In genomic region chr4:130360238-130360590, GRCm38 (mm10) we compare ENCODE assay signal across 8 mouse cellular contexts. TPM values are rescaled to one million over a fixed set of nuclear protein-coding genes. Genes with fewer than 3 reads are reported as not detected.
DNase-seq lines count a peak whose midpoint lies in the region; ATAC-seq and TF ChIP-seq lines count a peak whose summit lies in the region.

No protein-coding gene starts in this region.

- H3K4me1 ChIP-seq in kidney, embryonic 16.5 days (ENCODE audit: insufficient read depth, low read length) = peaks cover 20% of the 10 kb centered on the region
- H3K4me1 ChIP-seq in bone marrow macrophage, adult 2 months (ENCODE audit: control insufficient read depth, insufficient read depth, low read length) = peaks cover 17% of the 10 kb centered on the region
- peaks cover 30% of the 10 kb centered on the region for H3K4me1 ChIP-seq in hindbrain, embryonic 13.5 days (replicated peaks)
- peaks cover 17% of the 10 kb centered on the region for H3K4me1 ChIP-seq in midbrain, embryonic 14.5 days (ENCODE audit: control insufficient read depth, insufficient read depth, low read length)

- DNase-seq in kidney, adult 9 months = no peak
- no peak for DNase-seq in midbrain, embryonic 14.5 days
- no peak for DNase-seq in left cerebral cortex, adult 9 months (ENCODE audit: low spot score in 2 of 2)
- DNase-seq in thymus, postnatal 25 days = no peak
- DNase-seq in urinary bladder, postnatal 4 days (ENCODE audit: low spot score in 2 of 2) = no peak

- H3K9me3 ChIP-seq in kidney, embryonic 16.5 days (ENCODE audit: low read length) = no peaks in the 10 kb centered on the region
- no peaks in the 10 kb centered on the region for H3K9me3 ChIP-seq in hindbrain, embryonic 13.5 days
- no peaks in the 10 kb centered on the region for H3K9me3 ChIP-seq in midbrain, embryonic 14.5 days (ENCODE audit: control insufficient read depth, low read length)

- ATAC-seq in kidney, embryonic 16.5 days (ENCODE audit: low FRiP score, low TSS enrichment) = no peak
- no peak for ATAC-seq in hindbrain, embryonic 13.5 days (ENCODE audit: low FRiP score)
- no peak for ATAC-seq in midbrain, embryonic 14.5 days (ENCODE audit: low FRiP score, low TSS enrichment)

- H3K27ac ChIP-seq in kidney, embryonic 16.5 days (ENCODE audit: low read length) = peak overlapping the region; percentile 59
- H3K27ac ChIP-seq in bone marrow macrophage, adult 2 months (ENCODE audit: insufficient read depth, low read depth, low read length) = 0 out of 2 replicates have a peak overlapping the region, but pooled peaks have one; percentile 19
- H3K27ac ChIP-seq in hindbrain, embryonic 13.5 days = peak overlapping the region; percentile 88
- H3K27ac ChIP-seq in midbrain, embryonic 14.5 days (replicated peaks; ENCODE audit: low read depth, low read length) = peak overlapping the region; percentile 73

- no peak for TF ChIP-seq CTCF in bone marrow macrophage, adult 2 months (IDR thresholded peaks at IDR 0.05; ENCODE audit: low read depth, low read length)

- H3K4me3 ChIP-seq in kidney, embryonic 16.5 days (ENCODE audit: low read length) = peak overlapping the region; percentile 75
- H3K4me3 ChIP-seq in bone marrow macrophage, adult 2 months (ENCODE audit: insufficient read depth, low read length) = peak overlapping the region; percentile 82
- peak overlapping the region; percentile 93 for H3K4me3 ChIP-seq in hindbrain, embryonic 13.5 days
- peak overlapping the region; percentile 68 for H3K4me3 ChIP-seq in midbrain, embryonic 14.5 days (replicated peaks; ENCODE audit: low read depth, low read length)

- H3K4me2 ChIP-seq in kidney, embryonic 16.5 days (replicated peaks; ENCODE audit: low read depth, low read length) = peak overlapping the region; percentile 89
- peak overlapping the region; percentile 86 for H3K4me2 ChIP-seq in hindbrain, embryonic 13.5 days
- peak overlapping the region; percentile 72 for H3K4me2 ChIP-seq in midbrain, embryonic 14.5 days (ENCODE audit: low read length)

- WGBS in kidney, embryonic 16.5 days = under 1% methylated on average over 19 of the region's 19 CpGs
- under 1% methylated on average over 19 of the region's 19 CpGs for WGBS in hindbrain, embryonic 13.5 days
- WGBS in midbrain, embryonic 14.5 days = under 1% methylated on average over 19 of the region's 19 CpGs

- H3K36me3 ChIP-seq in kidney, embryonic 16.5 days (ENCODE audit: insufficient read depth, low read length) = peaks cover 29% of the 10 kb centered on the region
- H3K36me3 ChIP-seq in hindbrain, embryonic 13.5 days = peaks cover 38% of the 10 kb centered on the region
- peaks cover 26% of the 10 kb centered on the region for H3K36me3 ChIP-seq in midbrain, embryonic 14.5 days (ENCODE audit: control insufficient read depth, insufficient read depth, low read length)

- no peak for TF ChIP-seq POLR2A in bone marrow macrophage, adult 2 months (IDR thresholded peaks at IDR 0.05; ENCODE audit: borderline replicate concordance, low read depth, low read length)

- no peaks in the 10 kb centered on the region for H3K27me3 ChIP-seq in kidney, embryonic 16.5 days (ENCODE audit: insufficient read depth, low read length)
- no peaks in the 10 kb centered on the region for H3K27me3 ChIP-seq in hindbrain, embryonic 13.5 days
- no peaks in the 10 kb centered on the region for H3K27me3 ChIP-seq in midbrain, embryonic 14.5 days (ENCODE audit: control insufficient read depth, insufficient read depth, low read length)

- H3K9ac ChIP-seq in kidney, embryonic 16.5 days (replicated peaks; ENCODE audit: low read length) = peak overlapping the region; percentile 82
- H3K9ac ChIP-seq in hindbrain, embryonic 13.5 days = peak overlapping the region; percentile 91
- peak overlapping the region; percentile 59 for H3K9ac ChIP-seq in midbrain, embryonic 14.5 days (replicated peaks; ENCODE audit: low read length)

RNA-seq across cellular contexts. Expression of gene Snrnp40, which starts 0.3 kb away (rescaled TPM):
- 158 and 165 TPM in 2 replicates for polyA plus RNA-seq in kidney, embryonic 16.5 days (2015; fragmentation: Nextera tagmentation; extraction: Ambion mirVana)
- 24.3 and 26.6 TPM in 2 replicates for polyA plus RNA-seq in bone marrow macrophage, adult 2 months (2012; ENCODE audit: insufficient read depth, insufficient read length, missing spikeins)
- 111 and 122 TPM in 2 replicates for polyA plus RNA-seq in hindbrain, embryonic 13.5 days (2015; fragmentation: Nextera tagmentation; extraction: Ambion mirVana)
- 98.8 and 113 TPM in 2 replicates for polyA plus RNA-seq in midbrain, embryonic 14.5 days (2014; fragmentation: Nextera tagmentation; extraction: Ambion mirVana)

RNA-seq across cellular contexts. Expression of gene Zcchc17, which starts 0.5 kb away (rescaled TPM):
- 63.3 and 64.0 TPM in 2 replicates for polyA plus RNA-seq in kidney, embryonic 16.5 days (2015; fragmentation: Nextera tagmentation; extraction: Ambion mirVana)
- 40.5 and 42.9 TPM in 2 replicates for polyA plus RNA-seq in bone marrow macrophage, adult 2 months (2012; ENCODE audit: insufficient read depth, insufficient read length, missing spikeins)
- 89.7 and 92.8 TPM in 2 replicates for polyA plus RNA-seq in hindbrain, embryonic 13.5 days (2015; fragmentation: Nextera tagmentation; extraction: Ambion mirVana)
- polyA plus RNA-seq in midbrain, embryonic 14.5 days (2014; fragmentation: Nextera tagmentation; extraction: Ambion mirVana) = 98.7 and 101 TPM in 2 replicates

RNA-seq across cellular contexts. Expression of gene Gm10570, which starts 51.7 kb away (rescaled TPM):
- 0.57 TPM in 1 of 2 replicates, not detected in the other for polyA plus RNA-seq in kidney, embryonic 16.5 days (2015; fragmentation: Nextera tagmentation; extraction: Ambion mirVana)
- polyA plus RNA-seq in bone marrow macrophage, adult 2 months (2012; ENCODE audit: insufficient read depth, insufficient read length, missing spikeins) = not detected in 2 replicates
- polyA plus RNA-seq in hindbrain, embryonic 13.5 days (2015; fragmentation: Nextera tagmentation; extraction: Ambion mirVana) = 0.71 and 0.73 TPM in 2 replicates
- polyA plus RNA-seq in midbrain, embryonic 14.5 days (2014; fragmentation: Nextera tagmentation; extraction: Ambion mirVana) = 0.65 TPM in 1 of 2 replicates, not detected in the other

RNA-seq across cellular contexts. Expression of gene Fabp3, which starts 51.8 kb away (rescaled TPM):
- polyA plus RNA-seq in kidney, embryonic 16.5 days (2015; fragmentation: Nextera tagmentation; extraction: Ambion mirVana) = 136 and 161 TPM in 2 replicates
- polyA plus RNA-seq in bone marrow macrophage, adult 2 months (2012; ENCODE audit: insufficient read depth, insufficient read length, missing spikeins) = 3.0 and 3.9 TPM in 2 replicates
- 146 and 148 TPM in 2 replicates for polyA plus RNA-seq in hindbrain, embryonic 13.5 days (2015; fragmentation: Nextera tagmentation; extraction: Ambion mirVana)
- polyA plus RNA-seq in midbrain, embryonic 14.5 days (2014; fragmentation: Nextera tagmentation; extraction: Ambion mirVana) = 170 and 260 TPM in 2 replicates

Comparison
In these comparisons a context has a peak if more than half of its experiments do, and no peak if none do; other contexts are left out.
1. H3K27ac ChIP-seq: peak in every context shown above with its lines; median percentile 88 in hindbrain, embryonic 13.5 days; 73 in midbrain, embryonic 14.5 days; 59 in kidney, embryonic 16.5 days; 19 in bone marrow macrophage, adult 2 months.